Mouse (Mus musculus) lung, embryonic 14.5 days (tissue): ENCODE measurements around the gene Gm49396. TPM values are rescaled to one million over a fixed set of nuclear protein-coding genes. Genes with fewer than 3 reads are reported as not detected.

ENCODE experiments used
- ATAC-seq: fragments of 200-750 bp; cut with Nextera tagmentation; 2 replicates; pipeline ENCODE4 v1.8.0; 2017; ENCODE audit warnings: mild to moderate bottlenecking, moderate TSS enrichment, moderate library complexity; ENCODE audit not compliant: insufficient read depth
- DNase-seq: peaks from one replicate; pipeline ENCODE4 v3.0.0-alpha.2; 2015
- H3K27ac ChIP-seq: fragments of 300-500 bp; sonication (generic); 2 replicates; pipeline ENCODE4 v1.5.1; 2014; ENCODE audit warnings: low read depth, mild to moderate bottlenecking, moderate library complexity
- H3K27me3 ChIP-seq: fragments of 300-500 bp; sonication (generic); 2 replicates; pipeline ENCODE4 v1.6.1; 2014; ENCODE audit warnings: low read length, control low read depth; ENCODE audit not compliant: insufficient read depth
- H3K36me3 ChIP-seq: fragments of 300-500 bp; sonication (generic); 2 replicates; pipeline ENCODE4 v1.6.1; 2014; ENCODE audit warnings: control low read depth; ENCODE audit not compliant: insufficient read depth
- H3K4me1 ChIP-seq: fragments of 300-500 bp; sonication (generic); 2 replicates; pipeline ENCODE4 v1.6.1; 2014; ENCODE audit warnings: antibody characterized with exemption, control low read depth; ENCODE audit not compliant: insufficient read depth
- H3K4me2 ChIP-seq: fragments of 300-500 bp; sonication (generic); 2 replicates; pipeline ENCODE4 v1.6.1; 2014; ENCODE audit warnings: mild to moderate bottlenecking
- H3K4me3 ChIP-seq: fragments of 300-500 bp; sonication (generic); 2 replicates; pipeline ENCODE4 v1.5.1; 2014; ENCODE audit warnings: low read depth, low read length
- H3K9ac ChIP-seq: fragments of 300-500 bp; sonication (generic); 2 replicates; pipeline ENCODE4 v1.6.1; 2014
- H3K9me3 ChIP-seq: fragments of 300-500 bp; sonication (generic); 2 replicates; pipeline ENCODE4 v1.6.1; 2016; ENCODE audit warnings: low read depth, low read length, control low read depth
- CTCF ChIP-seq: IDR thresholded peaks from 2 replicates; pipeline ENCODE4 v1.5.1; 2016; ENCODE audit warnings: antibody characterized with exemption, low read depth
- WGBS: fragments of 180-500 bp; shearing (Covaris S2); extraction: QIAGEN DNeasy Blood & Tissue Kit; methylation state at CpG from one replicate; pipeline ENCODE4 v1.1.7; 2014; 5-methylcytosine and 5-hydroxymethylcytosine counted together
- polyA plus RNA-seq: library from polyadenylated mRNA; unstranded; fragments of >200 nt; fragmentation: Nextera tagmentation; extraction: Ambion mirVana; gene quantifications from 2 replicates; pipeline ENCODE4 v1.2.1, GENCODE M21; 2014

Gm49396 gene
- polyA plus RNA-seq, 1 experiment from 2014 or later: 9.9 TPM

DNA sequence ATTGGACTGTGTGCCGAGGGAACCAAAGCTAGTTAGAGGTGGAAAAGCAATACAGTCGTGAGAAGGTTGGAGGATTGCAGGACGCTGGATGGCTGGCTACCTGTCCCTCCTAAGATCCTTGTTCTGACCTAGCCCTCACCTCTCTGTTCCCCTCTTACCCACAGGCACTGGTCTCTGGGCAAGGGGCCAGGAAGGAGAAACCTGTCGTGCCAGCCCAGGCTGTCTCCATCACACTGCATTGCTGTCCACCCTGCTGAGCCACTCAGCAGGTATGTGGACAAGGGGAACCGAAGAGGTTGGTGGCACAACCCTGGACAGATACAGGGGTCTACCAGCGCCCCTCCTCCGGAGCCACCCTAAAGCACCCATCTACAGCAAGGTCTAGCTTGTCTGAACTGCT, 37.5 kb downstream of the Gm49396 start:
- DNase-seq: peak; percentile 57
- no peaks in the 10 kb centered on the region; the same call in 1 of the 2 replicates for H3K4me1 ChIP-seq
- no peaks in the 10 kb centered on the region for H3K36me3 ChIP-seq
- H3K4me2 ChIP-seq: peak overlapping the region; percentile 35; the same call in 1 of the 2 replicates
- no peak overlapping the region for H3K4me3 ChIP-seq
- ATAC-seq: peak; percentile 37; the same call in 1 of the 2 replicates
- H3K9ac ChIP-seq: no peak overlapping the region
- TF ChIP-seq CTCF: no peak
- H3K27me3 ChIP-seq: no peaks in the 10 kb centered on the region
- WGBS: 56% methylated on average over 7 of the region's 7 CpGs
- H3K27ac ChIP-seq: peak overlapping the region; percentile 88
- H3K9me3 ChIP-seq: no peaks in the 10 kb centered on the region

DNA sequence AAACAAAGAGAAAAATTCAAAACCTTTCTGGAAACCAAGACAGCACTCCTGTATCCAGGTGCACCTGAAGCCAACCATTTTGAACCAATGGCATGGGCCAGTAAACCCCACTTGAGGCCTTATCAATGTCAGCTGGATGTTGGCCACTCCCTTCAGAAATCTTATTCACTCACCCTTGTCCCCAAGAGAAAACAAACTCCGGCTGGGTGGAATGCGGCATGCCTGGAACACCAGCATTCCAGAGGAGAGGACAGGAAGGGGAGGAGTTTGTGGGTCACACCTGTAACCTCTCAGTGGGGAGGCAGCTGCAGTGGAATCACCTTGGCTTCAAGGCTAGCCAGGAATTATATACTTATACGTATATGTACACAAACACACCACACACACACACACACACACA, 39.4 kb downstream of the Gm49396 start:
- no peak for TF ChIP-seq CTCF
- H3K27ac ChIP-seq: peak overlapping the region; percentile 88
- no peak overlapping the region for H3K4me2 ChIP-seq
- DNase-seq (peak; percentile 76), ATAC-seq (peak; percentile 52)
- H3K4me1 ChIP-seq: no peaks in the 10 kb centered on the region; the same call in 1 of the 2 replicates
- 19% methylated on average over 3 of the region's 3 CpGs for WGBS
- H3K4me3 ChIP-seq: no peak overlapping the region
- H3K27me3 ChIP-seq: no peaks in the 10 kb centered on the region
- H3K9me3 ChIP-seq: no peaks in the 10 kb centered on the region
- H3K9ac ChIP-seq: no peak overlapping the region
- no peaks in the 10 kb centered on the region for H3K36me3 ChIP-seq

DNA sequence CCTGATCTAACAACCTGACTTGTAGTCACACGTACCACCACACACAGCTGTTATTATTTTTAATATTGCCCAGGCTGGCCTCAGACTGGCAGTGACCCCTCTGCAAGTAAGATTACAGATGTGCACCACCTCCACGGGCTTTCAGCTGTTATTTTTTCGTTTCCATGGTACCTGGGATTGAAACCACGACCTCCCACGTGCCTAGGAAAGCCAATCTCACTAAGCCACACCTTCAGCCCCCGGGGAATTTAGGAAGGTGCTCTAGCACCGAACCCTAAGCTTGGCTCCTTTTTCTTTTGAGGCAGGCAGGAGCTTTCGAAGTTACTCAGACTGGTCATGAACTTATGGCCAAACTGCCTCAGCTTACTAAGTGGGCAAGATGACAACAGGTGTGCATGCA, 41.3 kb downstream of the Gm49396 start:
- no peaks in the 10 kb centered on the region; the same call in 1 of the 2 replicates for H3K4me1 ChIP-seq
- ATAC-seq: no peak
- H3K9ac ChIP-seq: no peak overlapping the region
- no peak for TF ChIP-seq CTCF
- no peaks in the 10 kb centered on the region for H3K36me3 ChIP-seq
- H3K27me3 ChIP-seq: no peaks in the 10 kb centered on the region
- no peak overlapping the region for H3K27ac ChIP-seq
- DNase-seq: no peak
- WGBS: 46% methylated on average over 8 of the region's 8 CpGs
- no peaks in the 10 kb centered on the region for H3K9me3 ChIP-seq
- no peak overlapping the region for H3K4me3 ChIP-seq
- no peak overlapping the region for H3K4me2 ChIP-seq

DNA sequence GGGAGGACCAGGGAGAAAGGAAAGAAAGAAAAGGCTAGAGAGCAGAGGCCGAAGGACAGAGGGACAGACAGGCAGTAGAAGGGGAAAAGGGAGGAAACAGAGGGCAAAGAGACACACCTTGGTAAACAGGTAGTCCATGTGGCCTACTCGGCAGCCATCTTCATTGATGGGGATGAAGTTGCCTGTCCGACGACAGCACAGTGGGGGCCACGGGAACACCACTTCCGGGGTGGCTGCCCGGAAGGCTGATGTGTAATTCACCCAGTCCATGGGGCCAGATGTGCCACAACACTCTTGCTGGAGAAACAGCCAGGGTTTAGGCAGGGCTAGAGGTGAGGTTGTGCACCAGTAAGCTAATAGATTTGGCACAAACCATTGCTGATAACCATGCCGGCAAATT, 41.8 kb downstream of the Gm49396 start:
- Histone ChIP-seq H3K9me3 (no peaks in the 10 kb centered on the region), H3K36me3 (no peaks in the 10 kb centered on the region), H3K4me1 (no peaks in the 10 kb centered on the region; the same call in 1 of the 2 replicates), H3K27me3 (no peaks in the 10 kb centered on the region), H3K4me3 (no peak overlapping the region), H3K27ac (no peak overlapping the region), H3K4me2 (no peak overlapping the region), H3K9ac (no peak overlapping the region)
- no peak for TF ChIP-seq CTCF
- no peak for DNase-seq
- no peak for ATAC-seq
- 82% methylated on average over 8 of the region's 8 CpGs for WGBS

DNA sequence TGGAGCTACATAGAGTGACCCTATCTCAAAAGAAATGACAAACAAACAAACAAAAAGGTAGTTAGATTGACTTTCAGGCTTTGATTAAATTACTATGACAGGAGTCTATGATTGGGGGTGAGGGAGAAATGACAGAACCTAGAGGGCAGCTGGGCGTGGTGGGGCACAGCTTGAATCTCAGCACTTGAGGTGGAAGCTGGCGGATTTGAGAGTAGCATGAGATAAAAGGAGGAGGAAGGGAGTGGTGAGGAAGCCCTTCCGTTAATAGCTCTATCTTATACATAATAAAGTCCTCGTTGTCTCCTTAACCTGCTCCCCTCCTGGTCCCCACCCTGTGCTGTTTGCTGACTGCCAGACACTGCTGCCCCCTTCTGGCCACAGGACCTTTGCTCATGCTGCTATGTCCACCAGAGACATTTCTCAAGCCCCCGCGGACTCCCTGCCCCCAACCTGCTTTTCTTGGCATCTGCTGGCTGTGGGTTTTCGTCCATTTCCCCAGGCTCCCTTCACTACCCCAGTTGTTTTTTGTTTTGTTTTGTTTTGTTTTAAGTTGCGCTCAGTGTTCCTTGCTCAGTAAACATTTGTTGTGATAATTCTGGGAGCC, 44.7 kb downstream of the Gm49396 start:
- H3K27ac ChIP-seq: no peak overlapping the region
- TF ChIP-seq CTCF: peak; percentile 81
- DNase-seq: peak; percentile 72

DNA sequence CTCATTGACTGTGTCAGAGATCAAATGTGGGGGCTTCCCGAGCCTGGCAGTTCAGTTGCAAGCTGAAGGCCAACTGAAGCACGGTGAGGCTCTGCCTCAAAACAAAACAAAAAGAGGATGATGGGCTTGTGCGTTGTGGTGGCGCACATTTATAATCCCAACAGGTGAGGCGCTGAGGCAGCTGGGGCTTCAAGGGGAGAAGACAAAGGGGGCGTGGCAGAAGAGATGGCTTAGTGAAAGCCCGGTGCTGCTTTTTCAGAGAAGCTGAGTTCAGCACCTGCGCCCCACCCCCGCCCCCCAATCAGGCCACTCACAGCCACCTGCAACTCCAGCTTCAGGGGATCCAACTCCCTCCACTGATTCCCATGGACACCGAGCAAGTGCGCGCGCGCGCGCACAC, 45.3 kb downstream of the Gm49396 start:
- Histone ChIP-seq H3K4me3 (no peak overlapping the region), H3K36me3 (no peaks in the 10 kb centered on the region), H3K9ac (no peak overlapping the region), H3K27me3 (no peaks in the 10 kb centered on the region), H3K27ac (no peak overlapping the region), H3K9me3 (no peaks in the 10 kb centered on the region), H3K4me1 (no peaks in the 10 kb centered on the region), H3K4me2 (no peak overlapping the region)
- DNase-seq: no peak
- ATAC-seq: no peak
- 49% methylated on average over 16 of the region's 16 CpGs for WGBS
- no peak for TF ChIP-seq CTCF

More for the DNA sequence above, 44.7 kb downstream of the Gm49396 start:
- Histone ChIP-seq H3K36me3 (no peaks in the 10 kb centered on the region), H3K27me3 (no peaks in the 10 kb centered on the region), H3K9me3 (no peaks in the 10 kb centered on the region), H3K9ac (no peak overlapping the region), H3K4me1 (no peaks in the 10 kb centered on the region), H3K4me2 (no peak overlapping the region), H3K4me3 (no peak overlapping the region)
- 0 out of 2 replicates have a peak, but pooled peaks have one; percentile 44 for ATAC-seq
- WGBS: 18% methylated on average over 8 of the region's 8 CpGs

DNA sequence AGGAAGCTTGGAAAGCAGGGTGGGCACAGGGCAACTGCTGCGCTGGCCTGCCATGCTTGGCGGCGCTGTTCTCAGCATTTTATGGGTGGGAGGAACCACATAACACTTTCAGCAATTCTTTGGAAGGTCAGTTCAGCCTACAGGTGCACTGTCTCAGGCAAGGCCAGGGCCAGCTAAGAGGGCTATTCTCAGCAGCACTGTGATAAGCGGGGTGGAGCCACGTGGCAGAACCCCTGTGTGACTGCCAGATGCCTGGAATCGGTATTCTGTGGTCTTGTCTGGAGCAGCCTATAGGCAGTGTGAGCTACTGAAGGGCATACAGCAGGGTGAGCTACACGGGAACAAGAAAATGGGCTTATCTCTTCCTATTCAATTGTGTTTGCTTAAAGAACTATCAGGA, 46.9 kb downstream of the Gm49396 start:
- H3K36me3 ChIP-seq: no peaks in the 10 kb centered on the region
- H3K27me3 ChIP-seq: no peaks in the 10 kb centered on the region
- DNase-seq: no peak
- H3K9me3 ChIP-seq: no peaks in the 10 kb centered on the region
- no peak overlapping the region for H3K4me3 ChIP-seq
- H3K4me2 ChIP-seq: no peak overlapping the region
- H3K4me1 ChIP-seq: no peaks in the 10 kb centered on the region
- H3K9ac ChIP-seq: no peak overlapping the region
- ATAC-seq: no peak
- WGBS: 48% methylated on average over 7 of the region's 7 CpGs
- TF ChIP-seq CTCF: no peak
- no peak overlapping the region for H3K27ac ChIP-seq
